Mouse (Mus musculus) kidney, embryonic 16.5 days (tissue): ENCODE results near the gene Szt2. TPM values are rescaled to one million over a fixed set of nuclear protein-coding genes. Genes with fewer than 3 reads are reported as not detected.

ENCODE experiments used
- ATAC-seq: fragments of 200-750 bp; cut with Nextera tagmentation; 2 replicates; pipeline ENCODE4 v1.8.0; 2017; ENCODE audit warnings: moderate TSS enrichment; ENCODE audit not compliant: low FRiP score, low TSS enrichment
- H3K27ac ChIP-seq: fragments of 300-500 bp; sonication (generic); 2 replicates; pipeline ENCODE4 v1.5.1; 2014; ENCODE audit warnings: low read length
- H3K27me3 ChIP-seq: fragments of 300-500 bp; sonication (generic); 2 replicates; pipeline ENCODE4 v1.6.1; 2014; ENCODE audit warnings: low read length, control low read depth, mixed read lengths; ENCODE audit not compliant: insufficient read depth
- H3K36me3 ChIP-seq: fragments of 300-500 bp; sonication (generic); 2 replicates; pipeline ENCODE4 v1.6.1; 2014; ENCODE audit warnings: low read length, control low read depth, mixed read lengths; ENCODE audit not compliant: insufficient read depth
- H3K4me1 ChIP-seq: fragments of 300-500 bp; sonication (generic); 2 replicates; pipeline ENCODE4 v1.6.1; 2014; ENCODE audit warnings: low read length, control low read depth, mixed read lengths; ENCODE audit not compliant: insufficient read depth
- H3K4me2 ChIP-seq: fragments of 300-500 bp; sonication (generic); replicated peaks from 2 replicates; pipeline ENCODE4 v1.6.1; 2014; ENCODE audit warnings: low read depth, low read length
- H3K4me3 ChIP-seq: fragments of 300-500 bp; sonication (generic); 2 replicates; pipeline ENCODE4 v1.5.1; 2014; ENCODE audit warnings: mild to moderate bottlenecking, low read length
- H3K9ac ChIP-seq: fragments of 300-500 bp; sonication (generic); replicated peaks from 2 replicates; pipeline ENCODE4 v1.6.1; 2014; ENCODE audit warnings: low read length
- H3K9me3 ChIP-seq: fragments of 300-500 bp; sonication (generic); 2 replicates; pipeline ENCODE4 v1.6.1; 2016; ENCODE audit warnings: low read length, control low read depth
- WGBS: fragments of 180-500 bp; shearing (Covaris S2); extraction: QIAGEN DNeasy Blood & Tissue Kit; methylation state at CpG from one replicate; pipeline ENCODE4 v1.1.7; 2014; 5-methylcytosine and 5-hydroxymethylcytosine counted together
- polyA plus RNA-seq: library from polyadenylated mRNA; unstranded; fragments of >200 nt; fragmentation: Nextera tagmentation; extraction: Ambion mirVana; gene quantifications from 2 replicates; pipeline ENCODE4 v1.2.1, GENCODE M21; 2015

The Szt2 gene
- polyA plus RNA-seq, 1 experiment from 2014 or later = 8.1 TPM

GRCm38 (mm10) chr4:118350864-118351263 lies 58.2 kb downstream of the Szt2 start:
- no peak overlapping the region for H3K4me2 ChIP-seq
- no peak for ATAC-seq
- H3K4me3 ChIP-seq = no peak overlapping the region
- no peak overlapping the region for H3K9ac ChIP-seq
- H3K9me3 ChIP-seq = no peaks in the 10 kb centered on the region
- no peaks in the 10 kb centered on the region for H3K4me1 ChIP-seq
- no peak overlapping the region for H3K27ac ChIP-seq
- H3K27me3 ChIP-seq = no peaks in the 10 kb centered on the region
- 76% methylated on average over 2 of the region's 2 CpGs for WGBS
- no peaks in the 10 kb centered on the region for H3K36me3 ChIP-seq

- WGBS = 59% methylated on average over 13 of the region's 13 CpGs
- no peak for ATAC-seq
- H3K4me1 ChIP-seq = no peaks in the 10 kb centered on the region
Observed at GRCm38 (mm10) chr4:118347529-118348309, 61.4 kb downstream of the Szt2 start.

GRCm38 (mm10) chr4:118341447-118341846 lies 67.6 kb downstream of the Szt2 start:
- ATAC-seq = no peak
- no peaks in the 10 kb centered on the region for H3K36me3 ChIP-seq
- no peak overlapping the region for H3K4me3 ChIP-seq
- H3K27ac ChIP-seq = no peak overlapping the region
- H3K9me3 ChIP-seq = no peaks in the 10 kb centered on the region
- WGBS = 86% methylated on average over 3 of the region's 3 CpGs
- no peak overlapping the region for H3K9ac ChIP-seq
- H3K4me1 ChIP-seq = no peaks in the 10 kb centered on the region
- no peaks in the 10 kb centered on the region for H3K27me3 ChIP-seq
- no peak overlapping the region for H3K4me2 ChIP-seq

More at GRCm38 (mm10) chr4:118347529-118348309, 61.4 kb downstream of the Szt2 start:
- Histone ChIP-seq H3K4me3 (no peak overlapping the region), H3K27me3 (no peaks in the 10 kb centered on the region), H3K36me3 (no peaks in the 10 kb centered on the region), H3K4me2 (no peak overlapping the region), H3K9me3 (no peaks in the 10 kb centered on the region), H3K27ac (no peak overlapping the region), H3K9ac (no peak overlapping the region)

DNA sequence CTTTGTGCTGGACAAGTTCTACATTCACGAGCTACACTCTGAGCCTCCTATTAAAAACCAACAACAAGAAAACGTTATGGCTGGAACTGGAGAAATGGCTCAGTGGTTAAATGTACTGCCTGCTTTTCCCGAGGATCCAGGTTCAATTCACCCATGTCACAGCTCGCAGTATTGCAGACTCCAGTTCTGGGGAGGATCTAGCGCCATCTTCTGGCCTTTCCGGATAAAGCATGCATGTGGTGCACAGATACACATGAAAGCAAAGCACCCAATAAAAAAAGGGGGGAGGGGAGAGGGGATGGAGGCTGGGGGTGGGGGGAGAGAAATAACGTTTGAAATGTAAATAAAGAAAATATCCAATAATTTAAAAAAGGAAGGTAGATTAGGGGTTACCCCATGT lies 72.4 kb downstream of the Szt2 start:
- Histone ChIP-seq H3K4me2 (no peak overlapping the region), H3K9me3 (no peaks in the 10 kb centered on the region), H3K4me1 (no peaks in the 10 kb centered on the region), H3K9ac (no peak overlapping the region), H3K4me3 (no peak overlapping the region), H3K27me3 (no peaks in the 10 kb centered on the region), H3K27ac (no peak overlapping the region), H3K36me3 (no peaks in the 10 kb centered on the region)
- no peak for ATAC-seq
- 18% methylated on average over 7 of the region's 7 CpGs for WGBS

- Histone ChIP-seq H3K4me2 (no peak overlapping the region), H3K27ac (no peak overlapping the region), H3K27me3 (no peaks in the 10 kb centered on the region), H3K36me3 (no peaks in the 10 kb centered on the region), H3K9me3 (no peaks in the 10 kb centered on the region), H3K4me1 (no peaks in the 10 kb centered on the region), H3K4me3 (no peak overlapping the region), H3K9ac (no peak overlapping the region)
- ATAC-seq = no peak
- 88% methylated on average over 4 of the region's 4 CpGs for WGBS
Observed at GRCm38 (mm10) chr4:118335991-118336390, 73.1 kb downstream of the Szt2 start.

- H3K27me3 ChIP-seq = no peaks in the 10 kb centered on the region
- 0 out of 2 replicates have a peak, but pooled peaks cover under 1% of the 10 kb centered on the region for H3K4me1 ChIP-seq
- H3K27ac ChIP-seq = 0 out of 2 replicates have a peak overlapping the region, but pooled peaks have one; percentile 16
- H3K9me3 ChIP-seq = no peaks in the 10 kb centered on the region
- ATAC-seq = no peak
- H3K4me2 ChIP-seq = no peak overlapping the region
- no peak overlapping the region for H3K4me3 ChIP-seq
- WGBS = 37% methylated on average over 4 of the region's 4 CpGs
- H3K9ac ChIP-seq = no peak overlapping the region
- no peaks in the 10 kb centered on the region for H3K36me3 ChIP-seq
Observed at GRCm38 (mm10) chr4:118331777-118332176, 77.3 kb downstream of the Szt2 start.

GRCm38 (mm10) chr4:118326476-118326875 lies 82.6 kb downstream of the Szt2 start:
- ATAC-seq = peak; percentile 74

DNA sequence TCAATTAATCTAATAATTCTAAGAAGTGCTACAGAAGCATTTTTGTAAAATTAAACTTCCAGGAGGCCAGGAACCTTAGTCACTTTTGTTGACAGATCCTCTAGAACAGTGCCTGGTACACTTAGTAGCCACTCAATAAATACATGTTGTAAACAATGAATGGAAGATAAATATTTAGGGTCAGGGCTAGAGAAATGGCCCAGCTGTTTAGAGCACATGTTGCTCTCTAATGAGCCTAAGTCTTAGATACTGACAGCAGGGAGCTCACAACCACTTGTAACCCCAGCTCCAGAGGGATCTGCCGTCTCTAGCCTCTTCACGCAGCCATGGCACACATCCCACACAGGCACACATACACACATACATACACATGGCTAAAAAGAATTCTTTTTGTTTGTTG lies 88.4 kb downstream of the Szt2 start:
- no peak for ATAC-seq

More at GRCm38 (mm10) chr4:118326476-118326875, 82.6 kb downstream of the Szt2 start:
- H3K9ac ChIP-seq = no peak overlapping the region
- H3K27ac ChIP-seq = peak overlapping the region; percentile 35; the same call in 1 of the 2 replicates
- H3K4me1 ChIP-seq = peaks cover 6% of the 10 kb centered on the region; the same call in 1 of the 2 replicates
- H3K9me3 ChIP-seq = no peaks in the 10 kb centered on the region
- H3K36me3 ChIP-seq = no peaks in the 10 kb centered on the region
- 32% methylated on average over 7 of the region's 7 CpGs for WGBS
- H3K4me2 ChIP-seq = no peak overlapping the region
- H3K4me3 ChIP-seq = no peak overlapping the region
- H3K27me3 ChIP-seq = no peaks in the 10 kb centered on the region

GRCm38 (mm10) chr4:118319706-118320344 lies 89.2 kb downstream of the Szt2 start:
- Histone ChIP-seq H3K9me3 (no peaks in the 10 kb centered on the region), H3K4me3 (no peak overlapping the region), H3K36me3 (no peaks in the 10 kb centered on the region), H3K27ac (no peak overlapping the region), H3K4me2 (0 out of 2 replicates have a peak overlapping the region, but pooled peaks have one; percentile 14), H3K4me1 (peaks cover 11% of the 10 kb centered on the region), H3K27me3 (no peaks in the 10 kb centered on the region), H3K9ac (0 out of 2 replicates have a peak overlapping the region, but pooled peaks have one; percentile 9)
- 37% methylated on average over 8 of the region's 8 CpGs for WGBS
- 0 out of 2 replicates have a peak, but pooled peaks have one; percentile 39 for ATAC-seq

More for the DNA sequence above, 88.4 kb downstream of the Szt2 start:
- Histone ChIP-seq H3K36me3 (no peaks in the 10 kb centered on the region), H3K27me3 (no peaks in the 10 kb centered on the region), H3K9ac (no peak overlapping the region), H3K4me3 (no peak overlapping the region), H3K27ac (no peak overlapping the region), H3K9me3 (no peaks in the 10 kb centered on the region), H3K4me1 (peaks cover 11% of the 10 kb centered on the region), H3K4me2 (no peak overlapping the region)
- 63% methylated on average over 2 of the region's 2 CpGs for WGBS

DNA sequence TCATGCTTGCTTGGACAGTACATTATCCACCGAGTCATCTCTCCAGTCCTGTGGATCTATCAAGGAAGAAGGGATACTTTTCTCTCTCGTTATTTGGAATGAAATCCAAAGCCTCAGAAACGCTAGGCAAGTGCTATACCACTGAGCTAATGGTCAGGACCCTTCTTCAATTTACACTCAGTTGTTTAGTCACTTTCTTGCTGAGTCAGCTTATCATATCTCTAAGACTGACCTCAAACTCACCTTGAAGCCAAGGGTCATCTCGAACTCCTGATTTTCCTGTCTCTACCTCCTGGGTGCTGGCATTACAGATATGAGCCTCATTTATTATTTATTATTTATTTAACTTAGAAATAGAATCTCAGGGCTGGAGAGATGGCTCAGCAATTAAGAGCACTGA lies 92.4 kb downstream of the Szt2 start:
- no peak overlapping the region for H3K4me2 ChIP-seq
- H3K27me3 ChIP-seq = no peaks in the 10 kb centered on the region

More for the DNA sequence above, 92.4 kb downstream of the Szt2 start:
- Histone ChIP-seq H3K36me3 (no peaks in the 10 kb centered on the region), H3K4me1 (peaks cover 11% of the 10 kb centered on the region), H3K9me3 (no peaks in the 10 kb centered on the region), H3K9ac (no peak overlapping the region), H3K27ac (no peak overlapping the region), H3K4me3 (no peak overlapping the region)
- ATAC-seq = no peak
- 76% methylated on average over 4 of the region's 4 CpGs for WGBS
